Mouse (Mus musculus) CD8-positive naive resting alpha-beta T cell, adult 2 months (primary cell): ENCODE results near the gene Pax6.

Experiments
- DNase-seq, 2 experiments: peaks; one replicate each; pipeline ENCODE4 v3.0.0; 2022; ENCODE audit warnings: low read depth in 2 of 2, low spot score in 2 of 2

Pax6 gene

GRCm38 (mm10) chr2:105668271-105669270 lies at the start of gene Pax6:
Gene Pax6, plus strand, starts transcription at chr2:105668900.
- DNase-seq: no peak

GRCm38 (mm10) chr2:105648933-105649332 lies 19.8 kb upstream of the Pax6 start:
- no peak for DNase-seq

- no peak for DNase-seq
Observed at GRCm38 (mm10) chr2:105656456-105656855, 12.2 kb upstream of the Pax6 start.

- DNase-seq: no peak
Observed at GRCm38 (mm10) chr2:105659350-105659749, 9.3 kb upstream of the Pax6 start.

- no peak for DNase-seq
Observed at GRCm38 (mm10) chr2:105659926-105660873, 8.5 kb upstream of the Pax6 start.

- DNase-seq: no peak
Observed at GRCm38 (mm10) chr2:105660874-105661622, 7.7 kb upstream of the Pax6 start.

GRCm38 (mm10) chr2:105661623-105662066 lies 7.1 kb upstream of the Pax6 start:
- no peak for DNase-seq

- no peak for DNase-seq
Observed at GRCm38 (mm10) chr2:105662121-105662520, 6.6 kb upstream of the Pax6 start.

GRCm38 (mm10) chr2:105662606-105663005 lies 6.1 kb upstream of the Pax6 start:
- no peak for DNase-seq

GRCm38 (mm10) chr2:105663101-105663511 lies 5.6 kb upstream of the Pax6 start:
- no peak for DNase-seq

GRCm38 (mm10) chr2:105664996-105665395 lies 3.7 kb upstream of the Pax6 start:
- DNase-seq: no peak

GRCm38 (mm10) chr2:105665491-105666250 lies 3.0 kb upstream of the Pax6 start:
- DNase-seq: no peak

GRCm38 (mm10) chr2:105666331-105666730 lies 2.4 kb upstream of the Pax6 start:
- DNase-seq: no peak

- no peak for DNase-seq
Observed at GRCm38 (mm10) chr2:105666763-105667625, 1.7 kb upstream of the Pax6 start.

- DNase-seq: no peak
Observed at GRCm38 (mm10) chr2:105667626-105667950, 1.1 kb upstream of the Pax6 start.

- no peak for DNase-seq
Observed at GRCm38 (mm10) chr2:105669371-105669861, 716 bp downstream of the Pax6 start.

GRCm38 (mm10) chr2:105669881-105670730 lies 1.4 kb downstream of the Pax6 start:
- no peak for DNase-seq

- no peak for DNase-seq
Observed at GRCm38 (mm10) chr2:105670731-105671095, 2.0 kb downstream of the Pax6 start.
